Mouse (Mus musculus) layer of hippocampus, adult 11-12 months (tissue): ENCODE data around the gene Abi3bp.

ENCODE experiments used
- DNase-seq: peaks from one replicate; pipeline ENCODE4 v3.0.0; 2022; ENCODE audit warnings: low spot score

The Abi3bp gene

GRCm38 (mm10) chr16:56477677-56478574 is at the start of gene Abi3bp:
Gene Abi3bp, plus strand, starts transcription at chr16:56477878.
- peak; percentile 23 for DNase-seq

GRCm38 (mm10) chr16:56435293-56436185 is 42.1 kb upstream of the Abi3bp start:
- DNase-seq, result no peak

GRCm38 (mm10) chr16:56440243-56440642 is 37.4 kb upstream of the Abi3bp start:
- DNase-seq, result no peak

- no peak for DNase-seq
Observed at GRCm38 (mm10) chr16:56441113-56441512, 36.6 kb upstream of the Abi3bp start.

- no peak for DNase-seq
Observed at GRCm38 (mm10) chr16:56441658-56442344, 35.9 kb upstream of the Abi3bp start.

- no peak for DNase-seq
Observed at GRCm38 (mm10) chr16:56451482-56451881, 26.2 kb upstream of the Abi3bp start.

GRCm38 (mm10) chr16:56451923-56452322 is 25.8 kb upstream of the Abi3bp start:
- no peak for DNase-seq

GRCm38 (mm10) chr16:56458052-56458754 is 19.5 kb upstream of the Abi3bp start:
- no peak for DNase-seq

GRCm38 (mm10) chr16:56473160-56473559 is 4.5 kb upstream of the Abi3bp start:
- DNase-seq, result no peak

GRCm38 (mm10) chr16:56475676-56476075 is 2.0 kb upstream of the Abi3bp start:
- DNase-seq, result no peak

- no peak for DNase-seq
Observed at GRCm38 (mm10) chr16:56478575-56479191, 1.0 kb downstream of the Abi3bp start.

GRCm38 (mm10) chr16:56483466-56483865 is 5.8 kb downstream of the Abi3bp start:
- DNase-seq, result no peak

- DNase-seq, result no peak
Observed at GRCm38 (mm10) chr16:56486461-56486860, 8.8 kb downstream of the Abi3bp start.

GRCm38 (mm10) chr16:56490861-56491260 is 13.2 kb downstream of the Abi3bp start:
- no peak for DNase-seq

- DNase-seq, result no peak
Observed at GRCm38 (mm10) chr16:56495266-56495665, 17.6 kb downstream of the Abi3bp start.

- no peak for DNase-seq
Observed at GRCm38 (mm10) chr16:56496743-56497142, 19.1 kb downstream of the Abi3bp start.

- DNase-seq, result no peak
Observed at GRCm38 (mm10) chr16:56498680-56499079, 21.0 kb downstream of the Abi3bp start.

GRCm38 (mm10) chr16:56500441-56500840 is 22.8 kb downstream of the Abi3bp start:
- DNase-seq, result no peak

GRCm38 (mm10) chr16:56501101-56501500 is 23.4 kb downstream of the Abi3bp start:
- DNase-seq, result no peak

- no peak for DNase-seq
Observed at GRCm38 (mm10) chr16:56501513-56501912, 23.8 kb downstream of the Abi3bp start.

GRCm38 (mm10) chr16:56502134-56502533 is 24.5 kb downstream of the Abi3bp start:
- no peak for DNase-seq
